Mouse (Mus musculus) embryonic facial prominence, embryonic 12.5 days (tissue): ENCODE data around the gene Srr. TPM values are rescaled to one million over a fixed set of nuclear protein-coding genes. Genes with fewer than 3 reads are reported as not detected.

ENCODE experiments used
- ATAC-seq: fragments of 200-750 bp; cut with Nextera tagmentation; 2 replicates; pipeline ENCODE4 v1.8.0; 2017; ENCODE audit not compliant: insufficient number of reproducible peaks, insufficient read depth, low FRiP score, low TSS enrichment
- H3K27ac ChIP-seq: fragments of 300-500 bp; sonication (generic); 2 replicates; pipeline ENCODE4 v1.5.1; 2016; ENCODE audit warnings: mild to moderate bottlenecking
- H3K27me3 ChIP-seq: fragments of 300-500 bp; sonication (generic); 2 replicates; pipeline ENCODE4 v1.6.1; 2016; ENCODE audit warnings: mild to moderate bottlenecking, moderate library complexity
- H3K36me3 ChIP-seq: fragments of 300-500 bp; sonication (generic); 2 replicates; pipeline ENCODE4 v1.6.1; 2016; ENCODE audit warnings: mild to moderate bottlenecking
- H3K4me1 ChIP-seq: fragments of 300-500 bp; sonication (generic); 2 replicates; pipeline ENCODE4 v1.6.1; 2016
- H3K4me2 ChIP-seq: fragments of 300-500 bp; sonication (generic); replicated peaks from 2 replicates; pipeline ENCODE4 v1.6.1; 2016; ENCODE audit warnings: mild to moderate bottlenecking, moderate library complexity
- H3K4me3 ChIP-seq: fragments of 300-500 bp; sonication (generic); 2 replicates; pipeline ENCODE4 v1.5.1; 2016; ENCODE audit warnings: mild to moderate bottlenecking
- H3K9ac ChIP-seq: fragments of 300-500 bp; sonication (generic); 2 replicates; pipeline ENCODE4 v1.6.1; 2016; ENCODE audit warnings: mild to moderate bottlenecking, moderate library complexity
- H3K9me3 ChIP-seq: fragments of 300-500 bp; sonication (generic); 2 replicates; pipeline ENCODE4 v1.6.1; 2016; ENCODE audit warnings: mild to moderate bottlenecking, moderate library complexity
- WGBS: fragments of 180-500 bp; shearing (Covaris S2); methylation state at CpG from one replicate; pipeline ENCODE4 v1.1.7; 2016; 5-methylcytosine and 5-hydroxymethylcytosine counted together
- polyA plus RNA-seq: library from polyadenylated mRNA; unstranded; fragments of >200 nt; fragmentation: Nextera tagmentation; extraction: Ambion mirVana; gene quantifications from 2 replicates; pipeline ENCODE4 v1.2.1, GENCODE M21; 2016

Gene Srr
- polyA plus RNA-seq, 1 experiment from 2014 or later, result 30.0 TPM

DNA sequence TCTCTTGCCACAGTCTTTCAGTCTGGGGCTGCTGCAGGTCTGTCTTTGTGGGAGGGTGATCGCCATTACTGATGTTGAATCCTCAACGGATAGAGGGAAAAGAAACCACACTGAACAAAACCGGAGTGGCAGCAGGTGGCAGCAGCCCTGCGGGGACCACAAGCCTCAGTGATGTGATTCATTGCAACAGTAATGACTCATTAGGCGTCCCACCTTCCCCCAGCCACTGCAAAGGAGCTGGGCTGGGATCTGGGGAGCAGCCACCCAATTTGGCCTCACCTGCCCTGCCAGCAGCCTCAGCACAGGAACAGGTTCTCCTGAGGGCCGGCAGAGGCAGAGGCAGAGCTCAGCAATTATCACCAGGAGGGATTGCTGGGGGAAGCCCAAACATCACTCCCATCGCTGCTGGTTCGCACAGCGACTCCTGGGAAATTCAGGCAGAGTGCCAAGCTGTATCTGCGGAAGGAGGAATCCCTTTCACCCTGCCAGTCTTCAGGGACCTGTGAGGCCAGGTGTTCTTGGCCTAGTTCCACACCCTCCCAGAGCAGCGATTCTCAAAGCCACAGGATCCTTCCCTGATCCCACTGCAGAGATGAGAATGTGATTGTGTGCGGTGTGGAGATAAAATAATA, 54.6 kb downstream of the Srr start:
- Histone ChIP-seq H3K27ac (no peak overlapping the region), H3K4me3 (no peak overlapping the region), H3K9me3 (no peaks in the 10 kb centered on the region), H3K4me1 (peaks cover 10% of the 10 kb centered on the region; the same call in 1 of the 2 replicates), H3K4me2 (no peak overlapping the region), H3K36me3 (no peaks in the 10 kb centered on the region), H3K27me3 (no peaks in the 10 kb centered on the region), H3K9ac (no peak overlapping the region)
- no peak for ATAC-seq
- 35% methylated on average over 12 of the region's 12 CpGs for WGBS

DNA sequence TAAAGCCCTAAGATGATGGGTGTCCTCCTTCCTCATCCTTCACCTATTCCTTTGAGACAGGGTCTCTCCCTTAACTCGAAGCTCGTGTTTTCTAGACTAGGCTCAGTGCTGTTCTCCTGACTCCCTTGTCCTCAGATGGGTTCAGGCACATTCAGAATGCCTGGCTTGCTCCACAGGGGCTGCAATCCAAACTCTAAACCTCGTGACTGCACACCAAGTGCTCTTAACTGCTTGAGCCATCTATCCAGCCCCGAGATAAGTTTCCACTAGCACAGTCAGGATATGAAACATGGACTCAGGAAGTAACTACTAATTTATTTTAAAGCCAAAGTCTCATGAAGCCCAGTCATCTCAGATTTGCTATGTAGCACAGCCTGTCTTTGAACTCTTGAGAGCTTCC, 55.2 kb downstream of the Srr start:
- 73% methylated on average over 4 of the region's 4 CpGs for WGBS
- H3K27ac ChIP-seq, result no peak overlapping the region
- H3K4me3 ChIP-seq, result no peak overlapping the region

GRCm38 (mm10) chr11:74869603-74870002, 56.1 kb downstream of the Srr start:
- Histone ChIP-seq H3K36me3 (no peaks in the 10 kb centered on the region), H3K9me3 (no peaks in the 10 kb centered on the region), H3K4me3 (no peak overlapping the region), H3K27ac (no peak overlapping the region), H3K4me2 (no peak overlapping the region), H3K9ac (no peak overlapping the region), H3K27me3 (no peaks in the 10 kb centered on the region), H3K4me1 (peaks cover 7% of the 10 kb centered on the region; the same call in 1 of the 2 replicates)
- 88% methylated on average over 6 of the region's 6 CpGs for WGBS
- ATAC-seq, result no peak

More for the DNA sequence above, 55.2 kb downstream of the Srr start:
- Histone ChIP-seq H3K4me2 (no peak overlapping the region), H3K4me1 (peaks cover 10% of the 10 kb centered on the region; the same call in 1 of the 2 replicates), H3K27me3 (no peaks in the 10 kb centered on the region), H3K9me3 (no peaks in the 10 kb centered on the region), H3K9ac (no peak overlapping the region), H3K36me3 (no peaks in the 10 kb centered on the region)
- ATAC-seq, result no peak

GRCm38 (mm10) chr11:74868046-74868760, 57.5 kb downstream of the Srr start:
- no peak overlapping the region for H3K27ac ChIP-seq
- H3K9ac ChIP-seq, result no peak overlapping the region
- H3K36me3 ChIP-seq, result no peaks in the 10 kb centered on the region
- H3K9me3 ChIP-seq, result no peaks in the 10 kb centered on the region
- no peak overlapping the region for H3K4me3 ChIP-seq
- H3K4me1 ChIP-seq, result 0 out of 2 replicates have a peak, but pooled peaks cover 10% of the 10 kb centered on the region
- no peaks in the 10 kb centered on the region for H3K27me3 ChIP-seq
- H3K4me2 ChIP-seq, result no peak overlapping the region
- WGBS, result 85% methylated on average over 13 of the region's 13 CpGs
- no peak for ATAC-seq

DNA sequence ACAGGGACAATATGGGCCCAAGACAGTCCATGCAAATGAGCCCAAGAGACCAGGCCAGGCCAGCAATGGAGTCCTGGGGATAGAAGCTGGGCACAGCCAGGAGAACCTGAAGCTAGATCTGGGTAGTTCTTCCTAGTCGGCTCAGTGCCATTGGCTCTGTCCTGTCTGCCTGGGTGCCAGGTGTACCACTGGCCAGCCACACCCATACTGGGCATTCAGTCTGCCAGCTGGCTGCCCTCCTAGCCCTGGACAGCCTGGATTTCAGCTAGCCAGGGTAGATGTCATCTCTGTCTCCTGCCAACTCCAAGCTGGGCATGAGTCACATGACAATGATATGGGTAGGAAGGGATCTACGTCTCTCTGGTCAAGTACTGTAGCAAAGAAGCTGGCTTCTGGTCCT, 58.6 kb downstream of the Srr start:
- Histone ChIP-seq H3K9ac (no peak overlapping the region), H3K4me2 (no peak overlapping the region), H3K4me1 (0 out of 2 replicates have a peak, but pooled peaks cover 10% of the 10 kb centered on the region), H3K4me3 (no peak overlapping the region), H3K36me3 (no peaks in the 10 kb centered on the region), H3K9me3 (no peaks in the 10 kb centered on the region), H3K27ac (no peak overlapping the region), H3K27me3 (no peaks in the 10 kb centered on the region)
- 77% methylated on average over 2 of the region's 2 CpGs for WGBS
- ATAC-seq, result no peak

DNA sequence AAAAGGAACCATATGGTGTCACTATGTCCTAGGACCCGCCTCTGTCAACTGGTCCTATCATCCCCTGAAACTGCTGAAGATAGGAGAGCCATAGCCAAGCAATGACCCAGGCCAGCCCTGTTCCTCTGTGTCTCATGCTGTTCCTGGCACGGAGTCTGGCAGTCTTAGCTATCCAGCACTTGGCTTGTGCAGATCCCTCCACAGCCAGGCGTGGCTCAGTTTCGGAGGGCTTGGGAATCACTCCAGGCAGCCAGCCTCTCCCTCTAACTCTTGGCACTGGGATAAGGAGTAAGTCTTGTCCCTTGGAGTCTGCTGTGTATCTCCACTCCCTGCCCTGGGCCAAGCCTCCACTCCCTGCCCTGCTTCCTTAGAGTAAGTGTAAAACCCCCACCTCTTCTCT, 59.1 kb downstream of the Srr start:
- Histone ChIP-seq H3K9ac (no peak overlapping the region), H3K4me2 (no peak overlapping the region), H3K36me3 (no peaks in the 10 kb centered on the region), H3K4me1 (0 out of 2 replicates have a peak, but pooled peaks cover 10% of the 10 kb centered on the region), H3K27ac (no peak overlapping the region), H3K9me3 (no peaks in the 10 kb centered on the region), H3K27me3 (no peaks in the 10 kb centered on the region), H3K4me3 (no peak overlapping the region)
- 82% methylated on average over 4 of the region's 4 CpGs for WGBS
- ATAC-seq, result no peak

- no peak overlapping the region for H3K4me2 ChIP-seq
- 88% methylated on average over 9 of the region's 9 CpGs for WGBS
Measured at GRCm38 (mm10) chr11:74865252-74865651, 60.5 kb downstream of the Srr start.

DNA sequence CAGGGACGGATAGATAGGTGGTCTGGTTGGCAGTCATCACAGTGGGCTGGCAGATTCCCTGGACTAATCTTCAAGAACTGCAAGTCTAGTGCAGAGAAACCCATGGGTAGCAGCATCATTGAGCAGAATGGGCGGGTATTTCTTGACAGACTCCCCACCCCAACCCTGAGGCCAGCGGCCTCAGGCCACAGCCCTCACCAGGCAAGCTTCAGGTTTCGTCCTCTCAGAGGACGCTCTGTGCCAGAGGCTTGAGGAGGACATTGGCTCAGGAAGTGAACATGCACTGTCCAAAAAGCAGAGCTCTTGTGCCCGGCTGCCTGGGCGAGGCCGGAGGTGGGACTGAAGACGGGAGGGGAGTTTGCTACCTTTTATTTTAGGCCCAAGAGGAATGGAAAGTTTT, 61.3 kb downstream of the Srr start:
- WGBS, result 81% methylated on average over 9 of the region's 9 CpGs
- Histone ChIP-seq H3K27ac (no peak overlapping the region), H3K4me3 (no peak overlapping the region), H3K9ac (no peak overlapping the region), H3K36me3 (no peaks in the 10 kb centered on the region), H3K4me1 (0 out of 2 replicates have a peak, but pooled peaks cover 6% of the 10 kb centered on the region), H3K4me2 (no peak overlapping the region), H3K9me3 (no peaks in the 10 kb centered on the region), H3K27me3 (no peaks in the 10 kb centered on the region)
- no peak for ATAC-seq

More at GRCm38 (mm10) chr11:74865252-74865651, 60.5 kb downstream of the Srr start:
- H3K27me3 ChIP-seq, result no peaks in the 10 kb centered on the region
- H3K9ac ChIP-seq, result no peak overlapping the region
- no peak overlapping the region for H3K4me3 ChIP-seq
- no peak overlapping the region for H3K27ac ChIP-seq
- H3K9me3 ChIP-seq, result no peaks in the 10 kb centered on the region
- H3K36me3 ChIP-seq, result no peaks in the 10 kb centered on the region
- ATAC-seq, result no peak
- H3K4me1 ChIP-seq, result 0 out of 2 replicates have a peak, but pooled peaks cover 6% of the 10 kb centered on the region

- Histone ChIP-seq H3K36me3 (no peaks in the 10 kb centered on the region), H3K9me3 (no peaks in the 10 kb centered on the region), H3K27ac (no peak overlapping the region), H3K27me3 (no peaks in the 10 kb centered on the region), H3K4me1 (0 out of 2 replicates have a peak, but pooled peaks cover 6% of the 10 kb centered on the region), H3K4me2 (peak overlapping the region; percentile 7; the same call in 1 of the 2 replicates), H3K4me3 (no peak overlapping the region), H3K9ac (0 out of 2 replicates have a peak overlapping the region, but pooled peaks have one; percentile 15)
- ATAC-seq, result no peak
- WGBS, result 20% methylated on average over 11 of the region's 11 CpGs
Measured at GRCm38 (mm10) chr11:74863471-74863870, 62.3 kb downstream of the Srr start.

DNA sequence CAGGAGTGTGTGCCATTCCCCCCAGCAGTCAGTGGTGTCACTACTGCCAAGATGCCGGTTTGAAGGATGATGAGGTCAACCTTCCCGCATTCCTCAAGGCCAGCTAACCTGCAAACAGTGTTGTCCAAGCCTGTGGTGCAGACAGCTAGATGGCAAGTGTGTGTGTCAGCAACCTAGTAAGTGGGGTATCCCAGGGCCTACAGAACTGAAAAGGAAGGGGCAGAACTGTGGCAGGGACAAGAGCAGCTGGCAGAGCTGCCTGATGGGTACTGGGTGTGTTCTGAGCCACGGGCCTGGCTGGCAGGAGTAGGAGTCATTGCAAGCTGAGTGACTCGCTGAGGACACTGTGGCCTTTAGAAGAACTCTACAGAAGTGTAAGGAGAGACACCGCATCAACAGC, 63.6 kb downstream of the Srr start:
- Histone ChIP-seq H3K9ac (no peak overlapping the region), H3K4me1 (0 out of 2 replicates have a peak, but pooled peaks cover 6% of the 10 kb centered on the region), H3K27me3 (no peaks in the 10 kb centered on the region), H3K4me3 (no peak overlapping the region), H3K9me3 (no peaks in the 10 kb centered on the region), H3K36me3 (no peaks in the 10 kb centered on the region), H3K27ac (no peak overlapping the region), H3K4me2 (no peak overlapping the region)
- ATAC-seq, result no peak
- WGBS, result 80% methylated on average over 5 of the region's 5 CpGs

DNA sequence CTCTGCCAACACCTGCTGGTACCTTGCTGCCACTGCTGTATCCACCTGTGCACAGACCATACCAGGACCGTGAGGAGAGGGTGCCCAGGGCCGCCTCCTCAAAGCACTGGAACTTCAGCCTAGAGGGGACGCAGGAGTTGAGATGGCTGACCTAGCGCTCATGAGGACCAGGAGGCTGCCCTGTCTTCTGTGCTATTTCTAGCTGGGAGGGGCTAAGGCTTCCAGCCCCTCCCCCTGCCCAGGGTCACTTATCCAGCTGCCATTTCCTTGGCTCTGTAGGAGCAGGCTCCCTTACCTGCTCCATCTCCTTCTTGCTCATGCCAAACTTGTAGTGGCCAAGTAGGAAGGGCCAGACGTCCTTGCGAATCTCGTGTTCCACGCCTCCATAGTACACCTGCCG, 68.0 kb downstream of the Srr start:
- no peaks in the 10 kb centered on the region for H3K27me3 ChIP-seq
- H3K4me2 ChIP-seq, result no peak overlapping the region
- no peak overlapping the region for H3K9ac ChIP-seq
- H3K4me3 ChIP-seq, result no peak overlapping the region
- no peak overlapping the region for H3K27ac ChIP-seq
- ATAC-seq, result no peak
- WGBS, result 82% methylated on average over 9 of the region's 9 CpGs
- H3K36me3 ChIP-seq, result no peaks in the 10 kb centered on the region
- no peaks in the 10 kb centered on the region for H3K4me1 ChIP-seq
- no peaks in the 10 kb centered on the region for H3K9me3 ChIP-seq
